Mouse (Mus musculus) bone marrow macrophage, adult 2 months (primary cell): ENCODE measurements around the gene Zfp800.

Experiments
- CTCF ChIP-seq: IDR thresholded peaks from 2 replicates; pipeline ENCODE4 v1.5.1; 2012; ENCODE audit warnings: low read depth, mild to moderate bottlenecking, low read length, moderate library complexity
- POLR2A ChIP-seq: IDR thresholded peaks from 2 replicates; pipeline ENCODE4 v1.6.1; 2012; ENCODE audit warnings: mild to moderate bottlenecking, low read depth, low read length, borderline replicate concordance

DNA sequence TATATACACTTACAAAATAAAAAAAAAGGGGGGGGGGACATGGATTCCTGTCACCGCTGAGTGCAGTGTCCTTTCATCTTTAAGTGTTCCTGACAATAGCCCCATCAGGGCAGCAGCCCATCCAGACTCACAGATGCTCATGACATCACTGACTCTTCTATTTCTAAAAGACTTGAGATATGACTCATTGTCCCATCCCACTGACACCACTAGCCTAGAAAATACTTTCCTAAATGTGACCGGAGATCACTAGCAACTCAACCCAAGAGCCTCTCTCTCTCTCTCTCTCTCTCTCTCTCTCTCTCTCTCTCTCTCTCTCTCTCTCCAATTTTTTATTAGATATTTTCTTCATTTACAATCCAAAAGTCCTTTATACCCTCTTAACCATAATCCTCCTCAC, 205.9 kb downstream of the Zfp800 start:
- no peak for TF ChIP-seq CTCF
- no peak for TF ChIP-seq POLR2A
